Mouse (Mus musculus): ENCODE results near the gene Lipi. TPM values are rescaled to one million over a fixed set of nuclear protein-coding genes. Genes with fewer than 3 reads are reported as not detected.
A peak's percentile ranks its signal among the peaks of the same experiment; 100 is the strongest.

Gene Lipi
- total and polyA plus RNA-seq, 2 experiments from 2014 or later = not detected

DNA sequence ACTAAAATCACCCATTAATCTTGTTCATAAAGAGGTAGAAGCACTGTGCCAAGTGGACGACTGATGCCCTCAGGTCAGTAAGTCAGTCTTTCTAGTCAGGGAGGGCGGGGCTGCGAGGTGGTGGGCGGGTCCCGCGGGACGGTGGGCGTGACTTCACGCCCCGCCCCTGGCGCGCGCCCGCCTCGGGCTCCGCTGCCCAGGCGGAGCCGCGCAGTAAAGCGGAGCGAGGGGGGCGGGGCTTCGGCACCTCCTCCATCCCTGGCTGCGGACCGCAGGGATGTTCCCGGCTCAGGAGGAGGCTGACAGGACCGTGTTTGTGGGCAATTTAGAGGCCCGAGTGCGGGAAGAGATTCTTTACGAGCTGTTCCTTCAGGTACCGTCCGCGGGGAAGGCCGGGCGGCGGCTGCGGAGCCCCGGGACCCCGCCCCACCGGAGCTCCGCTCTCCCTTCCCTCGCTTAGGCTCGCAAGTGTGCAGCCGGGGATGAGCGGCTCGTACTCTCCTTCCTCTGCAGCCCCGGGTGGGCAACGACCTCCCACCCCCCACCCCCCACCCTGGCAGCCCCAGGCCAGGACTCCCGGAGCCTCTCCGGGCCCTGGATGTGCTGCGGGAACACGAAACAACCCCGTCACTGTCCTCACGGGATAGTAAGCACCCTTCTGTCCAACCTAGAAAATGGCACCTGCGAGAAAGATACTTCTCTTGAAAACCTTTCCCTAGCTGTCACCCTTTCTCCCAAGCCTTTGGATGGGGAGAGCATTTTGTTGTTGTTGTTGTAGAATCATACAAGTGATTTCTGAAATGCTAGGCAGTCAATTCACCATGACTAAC is 7.0 kb upstream of the Lipi start, which contains the start of gene Rbm11:
Gene Rbm11 (plus strand): TSS at position 174 of the 830 bp plus-strand sequence.
- DNase-seq (ENCODE audit: low spot score) = peak; percentile 93
- no peaks in the 10 kb centered on the region for H3K27me3 ChIP-seq (ENCODE audit: insufficient read depth, low read length)
- no peaks in the 10 kb centered on the region for H3K36me3 ChIP-seq (ENCODE audit: insufficient read depth, low read length)
- H3K4me2 ChIP-seq (ENCODE audit: low read depth, low read length) = peak within 1 kb of the TSS; percentile 84
- peak within 1 kb of the TSS; percentile 78 for H3K4me3 ChIP-seq (ENCODE audit: low read length)
- H3K9ac ChIP-seq (replicated peaks; ENCODE audit: low read length) = peak within 1 kb of the TSS; percentile 68
- H3K9me3 ChIP-seq (ENCODE audit: low read length) = no peaks in the 10 kb centered on the region
- peak; percentile 97 for ATAC-seq
- WGBS = under 1% methylated on average over 51 of the region's 55 CpGs
- H3K27ac ChIP-seq = peak within 1 kb of the TSS; percentile 64
- no peaks in the 10 kb centered on the region for H3K4me1 ChIP-seq (ENCODE audit: insufficient read depth, low read length)
- TF ChIP-seq CTCF (IDR thresholded peaks at IDR 0.05; ENCODE audit: low read depth) = no peak

- H3K4me2 ChIP-seq (ENCODE audit: low read depth, low read length) = no peak overlapping the region
- no peaks in the 10 kb centered on the region for H3K36me3 ChIP-seq (ENCODE audit: insufficient read depth, low read length)
- DNase-seq (ENCODE audit: low spot score) (no peak), ATAC-seq (no peak)
- no peak for TF ChIP-seq CTCF (IDR thresholded peaks at IDR 0.05; ENCODE audit: low read depth)
- H3K4me1 ChIP-seq (ENCODE audit: insufficient read depth, low read length) = no peaks in the 10 kb centered on the region
- no peaks in the 10 kb centered on the region for H3K27me3 ChIP-seq (ENCODE audit: insufficient read depth, low read length)
- H3K9ac ChIP-seq (replicated peaks; ENCODE audit: low read length) = no peak overlapping the region
- H3K27ac ChIP-seq = no peak overlapping the region
- no peaks in the 10 kb centered on the region for H3K9me3 ChIP-seq (ENCODE audit: low read length)
- no peak overlapping the region for H3K4me3 ChIP-seq (ENCODE audit: low read length)
- WGBS = 37% methylated on average over 3 of the region's 3 CpGs
These were observed 605 bp upstream of the Lipi start for GRCm38 (mm10) chr16:75586466-75586865.

GRCm38 (mm10) chr16:75582279-75582678 is 3.6 kb downstream of the Lipi start:
- no peak for TF ChIP-seq CTCF (IDR thresholded peaks at IDR 0.05; ENCODE audit: low read depth)
- no peak overlapping the region for H3K4me3 ChIP-seq (ENCODE audit: low read length)
- H3K4me2 ChIP-seq (ENCODE audit: low read depth, low read length) = no peak overlapping the region
- WGBS = 85% methylated on average over 5 of the region's 5 CpGs
- no peaks in the 10 kb centered on the region for H3K9me3 ChIP-seq (ENCODE audit: low read length)
- ATAC-seq (no peak), DNase-seq (ENCODE audit: low spot score) (no peak)
- H3K9ac ChIP-seq (replicated peaks; ENCODE audit: low read length) = no peak overlapping the region
- H3K36me3 ChIP-seq (ENCODE audit: insufficient read depth, low read length) = no peaks in the 10 kb centered on the region
- no peaks in the 10 kb centered on the region for H3K4me1 ChIP-seq (ENCODE audit: insufficient read depth, low read length)
- no peaks in the 10 kb centered on the region for H3K27me3 ChIP-seq (ENCODE audit: insufficient read depth, low read length)
- no peak overlapping the region for H3K27ac ChIP-seq

- Histone ChIP-seq H3K9ac (replicated peaks; ENCODE audit: low read length) (no peak overlapping the region), H3K4me1 (ENCODE audit: insufficient read depth, low read length) (no peaks in the 10 kb centered on the region)
- 92% methylated on average over 2 of the region's 2 CpGs for WGBS
These were observed 23.0 kb downstream of the Lipi start for GRCm38 (mm10) chr16:75562910-75563309.

GRCm38 (mm10) chr16:75545310-75545709 is 40.6 kb downstream of the Lipi start:
- H3K4me3 ChIP-seq (ENCODE audit: low read length) = no peak overlapping the region
- no peaks in the 10 kb centered on the region for H3K9me3 ChIP-seq (ENCODE audit: low read length)
- no peak overlapping the region for H3K4me2 ChIP-seq (ENCODE audit: low read depth, low read length)
- ATAC-seq (no peak), DNase-seq (ENCODE audit: low spot score) (no peak)
- H3K36me3 ChIP-seq (ENCODE audit: insufficient read depth, low read length) = no peaks in the 10 kb centered on the region
- no peaks in the 10 kb centered on the region for H3K4me1 ChIP-seq (ENCODE audit: insufficient read depth, low read length)
- no peaks in the 10 kb centered on the region for H3K27me3 ChIP-seq (ENCODE audit: insufficient read depth, low read length)
- TF ChIP-seq CTCF (IDR thresholded peaks at IDR 0.05; ENCODE audit: low read depth) = no peak
- no peak overlapping the region for H3K9ac ChIP-seq (replicated peaks; ENCODE audit: low read length)
- WGBS = 76% methylated on average over 1 of the region's 1 CpGs
- no peak overlapping the region for H3K27ac ChIP-seq

More at GRCm38 (mm10) chr16:75562910-75563309, 23.0 kb downstream of the Lipi start:
- Histone ChIP-seq H3K27me3 (ENCODE audit: insufficient read depth, low read length) (no peaks in the 10 kb centered on the region), H3K36me3 (ENCODE audit: insufficient read depth, low read length) (no peaks in the 10 kb centered on the region), H3K4me3 (ENCODE audit: low read length) (no peak overlapping the region), H3K4me2 (ENCODE audit: low read depth, low read length) (no peak overlapping the region), H3K27ac (no peak overlapping the region), H3K9me3 (ENCODE audit: low read length) (no peaks in the 10 kb centered on the region)
- ATAC-seq (no peak), DNase-seq (ENCODE audit: low spot score) (no peak)
- TF ChIP-seq CTCF (IDR thresholded peaks at IDR 0.05; ENCODE audit: low read depth) = no peak

GRCm38 (mm10) chr16:75537784-75538565 is 47.9 kb downstream of the Lipi start:
- DNase-seq (ENCODE audit: low spot score) (no peak), ATAC-seq (no peak)
- H3K36me3 ChIP-seq (ENCODE audit: insufficient read depth, low read length) = no peaks in the 10 kb centered on the region
- no peak overlapping the region for H3K27ac ChIP-seq
- TF ChIP-seq CTCF (IDR thresholded peaks at IDR 0.05; ENCODE audit: low read depth) = no peak
- no peak overlapping the region for H3K4me3 ChIP-seq (ENCODE audit: low read length)
- H3K4me1 ChIP-seq (ENCODE audit: insufficient read depth, low read length) = no peaks in the 10 kb centered on the region
- no peaks in the 10 kb centered on the region for H3K27me3 ChIP-seq (ENCODE audit: insufficient read depth, low read length)
- no peak overlapping the region for H3K4me2 ChIP-seq (ENCODE audit: low read depth, low read length)
- H3K9me3 ChIP-seq (ENCODE audit: low read length) = no peaks in the 10 kb centered on the region
- H3K9ac ChIP-seq (replicated peaks; ENCODE audit: low read length) = no peak overlapping the region
- 77% methylated on average over 7 of the region's 7 CpGs for WGBS
